Mouse (Mus musculus): ENCODE measurements around the gene Wdhd1.

- no peak for TF ChIP-seq CTCF (IDR thresholded peaks at IDR 0.05; ENCODE audit: extremely low read depth, insufficient read depth, low read length)
- TF ChIP-seq POLR2A (IDR thresholded peaks at IDR 0.05; ENCODE audit: extremely low read depth, insufficient read depth, low read length): no peak
Measured at GRCm38 (mm10) chr14:47305933-47306332, 29.3 kb upstream of the Wdhd1 start.

Data from cortical plate, adult 2 months (tissue).